Mouse (Mus musculus) gastrocnemius, postnatal 36 days (tissue): ENCODE measurements around the gene Iqch. TPM values are rescaled to one million over a fixed set of nuclear protein-coding genes. Genes with fewer than 3 reads are reported as not detected.

Source experiments
- DNase-seq, 2 experiments: peaks; one replicate each; pipeline ENCODE4 v3.0.0; 2022
- intact Hi-C: fragments of 180-260 bp; cut with DNase I; formaldehyde crosslinking; loops from one replicate; pipeline ENCODE4 v1.15.1; 2025
- total RNA-seq, 2 experiments: library from RNA; stranded (reverse); gene quantifications; 2 replicates each; pipeline ENCODE4 v1.2.3; 2021

Gene Iqch
- total RNA-seq, 2 experiments from 2014 or later, result not detected

GRCm38 (mm10) chr9:63613569-63613968 is 11.3 kb upstream of the Iqch start:
- intact Hi-C loops, result no loop called here
- DNase-seq, result no peak

DNA sequence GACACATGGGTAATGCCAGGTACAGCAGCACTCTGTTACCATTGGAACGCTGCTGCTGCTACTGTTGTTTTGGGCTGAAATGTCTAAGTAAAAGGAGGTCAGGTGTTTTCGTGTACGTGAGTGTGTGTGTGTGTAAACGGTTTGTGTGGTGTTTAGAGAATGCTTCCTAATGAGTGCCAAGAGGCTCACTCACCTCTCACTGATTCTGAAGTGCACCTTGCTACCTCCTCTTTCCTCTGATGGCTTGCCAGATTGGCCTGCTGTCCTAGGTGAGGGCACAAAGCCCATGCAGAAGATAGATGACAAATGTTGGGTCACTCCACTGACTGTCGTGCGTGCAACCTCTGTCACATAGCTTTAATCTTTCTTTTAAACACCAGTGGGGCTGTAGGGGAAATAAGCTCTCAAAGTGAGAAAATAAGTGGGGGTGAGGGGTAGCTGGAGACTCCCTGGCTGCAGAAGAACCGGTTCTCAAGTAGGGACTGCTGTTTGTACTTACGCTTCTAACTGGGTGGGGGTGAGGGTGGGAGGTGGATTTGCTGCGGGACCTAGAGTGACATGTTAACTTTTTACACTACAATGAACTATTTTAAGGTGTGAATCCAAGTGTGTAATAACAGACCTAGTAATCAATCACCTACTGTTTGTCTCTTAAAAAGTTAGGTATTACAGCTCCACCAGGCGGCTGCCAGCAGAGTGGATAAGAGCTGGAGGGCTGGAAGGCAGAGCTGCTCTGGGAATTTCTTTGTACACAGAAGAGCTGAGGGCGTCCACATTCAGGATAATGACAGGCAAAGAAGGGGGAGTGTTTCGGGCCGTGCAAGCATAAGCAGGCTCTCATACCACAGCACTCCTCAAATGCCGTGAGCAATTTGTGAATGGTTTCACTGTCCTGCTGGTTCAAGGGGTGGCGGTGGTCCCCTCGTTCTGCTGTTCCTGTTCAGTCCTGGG is 10.5 kb upstream of the Iqch start:
- DNase-seq, result no peak
- intact Hi-C loops, result no loop called here

GRCm38 (mm10) chr9:63611967-63612366 is 9.7 kb upstream of the Iqch start:
- intact Hi-C loops, result no loop called here
- DNase-seq, result no peak

- peak in 1 of 2 experiments; percentile 22 for DNase-seq
Measured at GRCm38 (mm10) chr9:63610841-63611366, 8.6 kb upstream of the Iqch start.

DNA sequence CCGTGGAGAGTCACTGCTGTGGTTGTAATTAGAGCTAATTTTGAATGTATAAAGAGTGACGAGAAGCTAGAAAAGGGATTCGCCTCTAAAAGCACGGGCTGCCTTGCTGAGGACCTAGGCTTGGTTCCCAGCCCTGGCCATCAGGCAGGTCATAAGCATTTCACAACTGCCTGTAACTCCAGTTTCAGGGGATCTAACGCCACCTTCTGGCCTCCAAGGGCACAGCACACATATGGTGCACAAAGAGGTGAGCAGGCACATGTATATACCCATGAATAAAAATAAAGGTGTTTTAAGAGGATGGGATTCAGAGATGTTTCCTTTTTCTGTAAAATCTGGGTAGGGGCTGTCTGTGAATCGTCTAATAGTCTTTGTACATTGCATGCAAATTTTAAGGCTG is 7.9 kb upstream of the Iqch start:
- no peak for DNase-seq
- intact Hi-C loops, result no loop called here

More at GRCm38 (mm10) chr9:63610841-63611366, 8.6 kb upstream of the Iqch start:
- intact Hi-C loops, result no loop called here

DNA sequence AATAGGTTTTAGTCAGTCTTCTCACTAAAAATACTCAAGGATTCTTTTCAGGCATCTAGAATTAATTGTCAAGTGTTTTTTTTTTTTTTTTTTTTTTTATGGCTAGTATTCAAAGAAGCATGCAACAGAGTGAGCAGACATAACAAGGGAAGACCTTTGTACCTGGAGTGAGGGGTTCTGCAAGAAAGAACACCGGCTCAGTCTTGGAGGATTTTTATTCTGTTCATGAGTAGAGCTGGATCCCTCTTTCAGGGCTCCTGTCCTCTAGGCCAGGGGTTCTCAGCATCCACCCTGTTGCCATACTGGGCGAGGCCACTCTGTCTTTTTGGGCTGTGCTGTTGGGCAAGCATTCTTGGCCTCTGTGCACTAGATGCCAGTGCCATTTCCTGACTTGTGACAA is 7.5 kb upstream of the Iqch start:
- intact Hi-C loops, result no loop called here
- no peak for DNase-seq

- no peak for DNase-seq
- intact Hi-C loops, result no loop called here
Measured at GRCm38 (mm10) chr9:63609246-63609645, 7.0 kb upstream of the Iqch start.

- intact Hi-C loops, result no loop called here
- DNase-seq, result no peak
Measured at GRCm38 (mm10) chr9:63608006-63608405, 5.7 kb upstream of the Iqch start.

DNA sequence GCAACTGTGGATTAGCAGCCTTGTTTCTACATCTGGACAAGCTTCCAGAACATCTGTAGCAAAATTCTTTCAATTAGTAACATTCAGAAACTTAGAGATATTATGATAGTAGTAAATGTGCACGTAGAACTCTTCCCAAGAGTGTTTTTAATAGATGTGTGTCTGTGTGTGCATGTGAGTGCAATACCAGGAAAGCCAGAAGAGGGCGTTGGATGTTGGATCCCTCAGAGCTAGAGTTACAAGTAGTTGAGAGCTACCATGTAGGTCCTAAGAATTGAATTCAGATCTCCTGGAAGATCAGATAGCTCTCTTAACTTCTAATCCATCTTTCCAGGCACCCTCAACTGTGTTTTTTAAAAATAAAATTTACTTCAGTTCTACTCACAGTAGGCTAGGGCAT is 4.3 kb upstream of the Iqch start:
- intact Hi-C loops, result no loop called here

DNA sequence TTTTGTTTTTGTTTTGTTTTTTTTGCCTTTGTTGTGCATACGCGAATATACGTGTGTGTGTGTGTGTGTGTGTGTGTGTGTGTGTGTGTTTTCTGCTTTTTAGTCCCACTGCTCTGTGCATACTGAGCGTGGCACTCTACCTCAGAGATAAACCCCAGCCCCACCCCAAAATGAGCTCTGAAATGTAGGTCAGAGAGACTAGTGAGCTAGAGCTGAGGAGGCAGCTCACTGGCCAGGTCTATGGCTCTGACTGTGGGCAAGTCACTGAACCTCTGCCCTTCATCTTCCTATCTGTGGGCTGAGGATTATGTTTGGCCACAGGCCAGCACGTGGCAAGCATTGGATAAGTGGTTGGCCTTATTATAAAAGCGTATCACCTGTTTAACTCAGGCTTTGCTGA is 1.6 kb upstream of the Iqch start:
- no peak for DNase-seq
- intact Hi-C loops, result no loop called here

More for the DNA sequence above, 4.3 kb upstream of the Iqch start:
- no peak for DNase-seq

GRCm38 (mm10) chr9:63596660-63597059 is 5.6 kb downstream of the Iqch start:
- DNase-seq, result no peak
- intact Hi-C loops, result no loop called here

- intact Hi-C loops, result no loop called here
Measured at GRCm38 (mm10) chr9:63595652-63596051, 6.6 kb downstream of the Iqch start.

GRCm38 (mm10) chr9:63595032-63595431 is 7.3 kb downstream of the Iqch start:
- intact Hi-C loops, result no loop called here
- DNase-seq, result no peak

More at GRCm38 (mm10) chr9:63595652-63596051, 6.6 kb downstream of the Iqch start:
- no peak for DNase-seq

DNA sequence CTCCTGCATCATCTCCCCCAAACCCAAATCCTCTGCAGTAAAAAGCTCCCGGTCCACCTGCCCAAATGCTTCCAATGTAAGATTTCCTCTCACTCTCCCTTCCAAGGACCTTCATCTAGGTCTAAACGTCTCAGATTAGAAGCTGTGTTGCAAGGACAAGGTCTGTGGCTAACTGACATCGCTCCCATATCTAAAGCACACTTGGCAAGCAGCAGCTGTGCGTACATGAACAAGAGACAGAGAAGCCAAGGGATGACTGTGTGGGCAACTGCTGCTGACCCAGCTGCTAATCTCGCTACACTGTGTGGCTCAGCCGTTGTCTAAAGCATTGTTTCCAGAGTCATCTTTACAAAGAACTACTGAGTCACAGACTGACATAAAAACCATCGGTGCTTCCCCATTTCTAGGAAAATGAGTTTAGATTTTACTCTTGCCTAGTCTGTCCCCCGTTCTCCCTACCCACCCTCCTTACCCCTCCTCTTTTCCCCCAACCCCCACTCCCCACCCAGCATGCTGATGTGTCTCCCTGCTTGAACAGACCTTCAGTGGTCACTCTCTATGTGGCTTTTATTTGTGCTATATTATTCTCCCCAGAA is 10.5 kb downstream of the Iqch start:
- DNase-seq, result no peak
- intact Hi-C loops, result no loop called here

GRCm38 (mm10) chr9:63590592-63590991 is 11.7 kb downstream of the Iqch start:
- no peak for DNase-seq
- intact Hi-C loops, result no loop called here

- intact Hi-C loops, result no loop called here
- DNase-seq, result no peak
Measured at GRCm38 (mm10) chr9:63589209-63589608, 13.1 kb downstream of the Iqch start.

DNA sequence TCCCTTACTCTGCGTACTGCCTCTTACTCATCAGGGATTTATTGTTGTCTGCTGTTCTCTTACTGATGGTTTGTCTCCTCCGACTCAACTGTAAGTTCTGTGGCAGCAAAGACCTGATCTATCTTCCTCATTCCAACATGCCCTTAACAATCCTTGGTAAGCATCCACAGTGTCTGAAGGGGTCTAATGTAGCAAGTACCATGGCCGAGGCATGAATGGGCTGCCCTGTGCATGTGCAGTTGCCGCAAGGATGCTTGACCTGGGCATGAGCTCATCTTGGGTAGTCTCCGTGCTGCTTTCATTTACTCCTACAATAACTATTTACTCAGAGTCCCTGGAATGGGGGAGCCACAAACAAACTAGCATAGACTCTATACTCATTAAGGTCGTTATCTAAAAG is 17.0 kb downstream of the Iqch start:
- intact Hi-C loops, result no loop called here
- DNase-seq, result no peak

GRCm38 (mm10) chr9:63581778-63582177 is 20.5 kb downstream of the Iqch start:
- intact Hi-C loops, result no loop called here
- no peak for DNase-seq

DNA sequence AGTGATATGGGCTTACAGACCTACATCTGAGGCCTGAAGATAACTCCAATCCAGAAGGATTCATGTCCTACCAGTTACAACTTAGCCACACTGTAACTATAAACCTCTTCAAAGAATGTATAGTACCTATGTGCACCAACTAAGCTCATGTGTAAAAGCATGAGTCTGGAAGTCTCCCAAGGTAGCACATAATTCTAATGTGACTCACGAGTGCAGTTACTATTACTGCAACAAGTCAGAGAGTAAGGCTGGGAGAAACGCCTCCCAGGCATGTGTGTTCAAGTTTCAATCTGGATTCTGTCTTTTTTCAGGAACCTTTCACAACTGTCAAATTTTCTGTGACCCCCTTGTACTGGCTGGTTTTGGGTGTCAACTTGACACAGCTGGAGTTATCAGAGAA is 22.2 kb downstream of the Iqch start:
- intact Hi-C loops, result no loop called here
- no peak for DNase-seq

DNA sequence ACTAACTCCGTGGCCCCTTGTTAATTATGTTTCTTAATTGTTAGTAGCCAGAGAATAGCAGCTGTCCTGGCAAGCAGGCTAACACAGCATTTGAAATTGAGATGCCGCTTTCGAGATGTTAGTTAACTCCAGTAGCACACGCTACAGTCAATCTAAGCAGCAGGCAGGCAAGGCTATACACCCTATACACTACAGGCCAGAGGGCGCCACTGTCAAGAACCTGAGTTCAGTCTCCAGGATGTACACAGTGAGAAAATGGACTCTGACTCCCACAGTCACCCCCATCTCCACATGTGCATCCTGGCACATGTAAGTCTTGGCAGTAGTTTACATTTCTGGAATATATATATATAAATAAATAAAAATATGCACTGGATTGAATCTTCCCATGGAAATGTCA is 22.6 kb downstream of the Iqch start:
- no peak for DNase-seq

GRCm38 (mm10) chr9:63577469-63577868 is 24.8 kb downstream of the Iqch start:
- intact Hi-C loops, result no loop called here
- DNase-seq, result no peak

More for the DNA sequence above, 22.6 kb downstream of the Iqch start:
- intact Hi-C loops, result no loop called here

DNA sequence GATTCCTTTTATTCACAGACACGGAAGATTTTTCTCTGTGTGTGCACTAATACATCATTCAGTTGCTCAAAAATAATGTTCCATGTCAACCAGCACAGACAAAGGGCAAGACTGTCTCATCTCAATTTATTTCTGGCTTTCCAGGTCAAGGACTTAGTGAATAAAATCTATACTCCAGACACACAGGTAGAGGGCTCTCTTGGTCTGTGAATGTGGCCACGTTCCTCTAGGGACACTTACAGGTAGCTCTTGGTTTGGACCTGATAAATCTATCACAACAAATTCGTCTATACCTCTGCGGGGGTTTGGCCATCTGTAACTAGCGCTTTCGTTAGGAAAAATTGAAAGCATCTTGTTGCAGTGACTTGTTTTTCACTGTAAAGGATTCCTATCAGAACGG is 29.4 kb downstream of the Iqch start:
- intact Hi-C loops, result loop anchor here (2.0 kb wide), 1 partner anchor 268 kb away; no protein-coding TSS in a partner anchor
- DNase-seq, result no peak
